Mouse (Mus musculus): ENCODE results near the gene Cacnb1.

GRCm38 (mm10) chr11:98037871-98038270 lies 15.0 kb upstream of the Cacnb1 start:
- TF ChIP-seq CTCF (IDR thresholded peaks at IDR 0.05; ENCODE audit: low read depth) (no peak), EP300 (IDR thresholded peaks at IDR 0.05; ENCODE audit: low read depth) (no peak)

Measured in liver, embryonic 14.5 days (tissue).